Mouse (Mus musculus) heart, embryonic 16.5 days (tissue): ENCODE data around the gene Tnrc6c. TPM values are rescaled to one million over a fixed set of nuclear protein-coding genes. Genes with fewer than 3 reads are reported as not detected.

Experiments
- ATAC-seq: fragments of 200-750 bp; cut with Nextera tagmentation; replicated peaks from 2 replicates; pipeline ENCODE4 v1.8.0; 2017; ENCODE audit warnings: moderate number of reproducible peaks; ENCODE audit not compliant: insufficient read depth, low FRiP score; ENCODE audit errors: extremely low read depth
- H3K27ac ChIP-seq: fragments of 300-500 bp; sonication (generic); 2 replicates; pipeline ENCODE4 v1.5.1; 2014; ENCODE audit warnings: mild to moderate bottlenecking, low read length, control low read depth, moderate library complexity
- H3K27me3 ChIP-seq: fragments of 300-500 bp; sonication (generic); 2 replicates; pipeline ENCODE4 v1.6.1; 2014; ENCODE audit warnings: low read length, mixed read lengths; ENCODE audit not compliant: control insufficient read depth, insufficient read depth
- H3K36me3 ChIP-seq: fragments of 300-500 bp; sonication (generic); 2 replicates; pipeline ENCODE4 v1.6.1; 2014; ENCODE audit not compliant: control insufficient read depth, insufficient read depth
- H3K4me1 ChIP-seq: fragments of 300-500 bp; sonication (generic); 2 replicates; pipeline ENCODE4 v1.6.1; 2014; ENCODE audit warnings: low read length, mixed read lengths; ENCODE audit not compliant: control insufficient read depth, insufficient read depth
- H3K4me2 ChIP-seq: fragments of 300-500 bp; sonication (generic); 2 replicates; pipeline ENCODE4 v1.6.1; 2014; ENCODE audit warnings: low read depth, mild to moderate bottlenecking, control low read depth, low read length
- H3K4me3 ChIP-seq: fragments of 300-500 bp; sonication (generic); 2 replicates; pipeline ENCODE4 v1.5.1; 2014; ENCODE audit warnings: mild to moderate bottlenecking, control low read depth, low read length
- H3K9ac ChIP-seq: fragments of 300-500 bp; sonication (generic); 2 replicates; pipeline ENCODE4 v1.6.1; 2014; ENCODE audit warnings: low read length, control low read depth
- H3K9me3 ChIP-seq: fragments of 300-500 bp; sonication (generic); replicated peaks from 2 replicates; pipeline ENCODE4 v1.6.1; 2016; ENCODE audit warnings: low read length; ENCODE audit not compliant: control insufficient read depth
- WGBS: fragments of 180-500 bp; shearing (Covaris S2); extraction: QIAGEN DNeasy Blood & Tissue Kit; methylation state at CpG from one replicate; pipeline ENCODE4 v1.1.7; 2014; 5-methylcytosine and 5-hydroxymethylcytosine counted together
- polyA plus RNA-seq: library from polyadenylated mRNA; unstranded; fragments of >200 nt; fragmentation: Nextera tagmentation; extraction: Ambion mirVana; gene quantifications from 2 replicates; pipeline ENCODE4 v1.2.1, GENCODE M21; 2015

The Tnrc6c gene
- polyA plus RNA-seq, 1 experiment from 2014 or later: 6.5 TPM

- peak overlapping the region; percentile 64 for H3K27ac ChIP-seq
- H3K36me3 ChIP-seq: no peaks in the 10 kb centered on the region
- H3K4me2 ChIP-seq: no peak overlapping the region
- ATAC-seq: peak; percentile 45; the same call in 1 of the 2 replicates
- H3K9me3 ChIP-seq: no peaks in the 10 kb centered on the region
- no peak overlapping the region for H3K9ac ChIP-seq
- no peak overlapping the region for H3K4me3 ChIP-seq
- no peaks in the 10 kb centered on the region for H3K27me3 ChIP-seq
- no peaks in the 10 kb centered on the region for H3K4me1 ChIP-seq
- WGBS: 45% methylated on average over 4 of the region's 4 CpGs
Measured at GRCm38 (mm10) chr11:117646786-117647185, 7.3 kb upstream of the Tnrc6c start.

DNA sequence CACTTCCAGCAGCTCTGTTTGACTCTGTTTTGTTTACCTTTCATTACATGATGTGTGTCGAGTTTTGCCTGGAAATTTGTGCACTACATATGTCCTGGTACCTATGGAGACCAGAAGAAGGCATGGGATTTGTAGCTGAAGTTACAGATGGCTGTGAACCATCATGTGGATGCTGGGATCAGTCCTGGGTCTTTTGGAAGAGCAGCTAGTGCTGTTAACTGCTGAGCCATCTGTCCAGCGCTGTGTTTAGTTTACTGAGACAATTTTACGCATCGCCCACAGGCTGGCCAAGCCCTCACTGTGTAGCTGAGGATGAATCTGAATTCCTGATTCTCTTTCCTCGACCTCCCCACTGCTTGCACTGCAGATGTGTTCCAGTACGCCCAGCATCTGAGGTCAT is 6.1 kb upstream of the Tnrc6c start:
- Histone ChIP-seq H3K9me3 (no peaks in the 10 kb centered on the region), H3K4me3 (no peak overlapping the region), H3K4me2 (no peak overlapping the region), H3K9ac (no peak overlapping the region), H3K27me3 (no peaks in the 10 kb centered on the region; the same call in 1 of the 2 replicates), H3K36me3 (no peaks in the 10 kb centered on the region), H3K27ac (no peak overlapping the region), H3K4me1 (no peaks in the 10 kb centered on the region)
- no peak for ATAC-seq
- 79% methylated on average over 6 of the region's 6 CpGs for WGBS

DNA sequence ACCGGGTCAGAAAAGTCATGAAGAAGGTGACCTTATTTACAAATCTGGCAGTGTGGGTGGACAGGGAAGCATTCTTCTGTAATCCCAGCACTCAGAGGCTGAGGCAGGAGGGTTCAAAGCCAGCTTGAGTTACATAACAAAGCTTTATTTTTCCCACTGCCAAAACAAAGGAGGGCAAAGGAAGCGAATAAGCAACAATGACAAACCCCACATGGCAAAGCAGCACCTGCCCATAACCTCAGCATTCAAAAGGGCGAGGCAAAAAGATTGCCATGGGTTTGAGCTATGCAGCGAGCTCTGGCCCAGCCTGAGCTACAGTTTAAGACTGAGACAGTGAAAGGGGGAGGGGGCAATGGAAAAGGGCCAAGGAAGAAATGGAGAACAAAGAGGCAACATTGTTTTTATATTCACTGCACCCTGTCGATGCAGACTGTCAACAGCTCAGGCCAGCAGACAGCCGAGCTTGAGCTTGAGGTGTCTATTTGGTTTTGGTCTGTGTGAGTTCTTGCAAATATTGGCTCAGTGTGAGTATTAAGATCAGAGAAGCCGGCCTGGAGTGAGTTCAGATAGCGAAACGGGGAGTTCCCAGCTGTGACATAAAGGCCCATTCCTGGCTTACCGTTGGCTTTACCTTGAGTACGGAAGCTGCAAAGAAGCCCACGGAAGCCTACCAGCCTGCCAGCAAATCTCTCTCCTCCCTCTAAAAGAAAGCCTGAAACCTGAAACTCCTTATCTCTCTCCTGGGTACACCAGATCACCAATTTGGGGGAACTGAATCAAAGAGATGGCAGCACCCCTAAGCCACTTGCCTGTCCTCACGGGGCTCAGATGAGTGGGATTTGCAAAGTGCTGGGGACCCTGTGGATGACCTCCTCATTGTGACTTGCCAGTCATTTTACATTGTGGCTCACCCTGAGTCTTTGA is 3.1 kb upstream of the Tnrc6c start:
- WGBS: 53% methylated on average over 13 of the region's 13 CpGs
- peaks cover 3% of the 10 kb centered on the region for H3K4me1 ChIP-seq
- H3K4me2 ChIP-seq: no peak overlapping the region
- no peak overlapping the region for H3K9ac ChIP-seq
- no peak for ATAC-seq
- H3K27me3 ChIP-seq: no peaks in the 10 kb centered on the region; the same call in 1 of the 2 replicates
- no peak overlapping the region for H3K27ac ChIP-seq
- H3K36me3 ChIP-seq: no peaks in the 10 kb centered on the region
- no peak overlapping the region for H3K4me3 ChIP-seq
- H3K9me3 ChIP-seq: no peaks in the 10 kb centered on the region

DNA sequence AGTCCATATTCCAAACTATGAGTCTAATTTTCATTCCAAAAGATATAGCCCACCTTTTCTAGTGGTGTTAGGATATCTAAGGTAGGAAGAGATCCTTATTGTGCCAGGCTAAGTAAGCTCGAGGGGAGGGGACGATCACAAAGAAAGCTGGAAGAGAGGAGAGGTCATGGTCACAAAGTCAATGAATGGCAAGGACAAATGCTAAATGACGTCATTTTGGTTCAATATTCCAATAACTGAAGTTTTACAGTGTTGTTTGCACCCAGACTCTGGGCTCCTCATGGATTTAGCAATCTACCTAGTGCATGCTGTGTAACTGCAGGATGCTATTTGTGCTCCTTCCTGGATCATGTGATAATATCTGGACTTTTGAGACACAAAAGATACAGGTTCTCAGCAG is 1.2 kb upstream of the Tnrc6c start:
- no peak overlapping the region; the same call in 1 of the 2 replicates for H3K4me3 ChIP-seq
- no peak overlapping the region for H3K9ac ChIP-seq
- peaks cover 12% of the 10 kb centered on the region for H3K4me1 ChIP-seq

GRCm38 (mm10) chr11:117654380-117654924 is 363 bp downstream of the Tnrc6c start:
- Histone ChIP-seq H3K4me1 (peaks cover 25% of the 10 kb centered on the region), H3K36me3 (no peaks in the 10 kb centered on the region), H3K27ac (peak overlapping the region; percentile 96), H3K9me3 (no peaks in the 10 kb centered on the region), H3K27me3 (no peaks in the 10 kb centered on the region; the same call in 1 of the 2 replicates), H3K9ac (peak overlapping the region; percentile 98), H3K4me3 (peak overlapping the region; percentile 91), H3K4me2 (peak overlapping the region; percentile 93)
- WGBS: under 1% methylated on average over 62 of the region's 71 CpGs
- ATAC-seq: peak; percentile 97

More for the DNA sequence above, 1.2 kb upstream of the Tnrc6c start:
- no peaks in the 10 kb centered on the region; the same call in 1 of the 2 replicates for H3K27me3 ChIP-seq
- no peaks in the 10 kb centered on the region for H3K36me3 ChIP-seq
- H3K27ac ChIP-seq: no peak overlapping the region
- H3K4me2 ChIP-seq: peak overlapping the region; percentile 69
- ATAC-seq: no peak
- WGBS: 64% methylated on average over 3 of the region's 3 CpGs
- no peaks in the 10 kb centered on the region for H3K9me3 ChIP-seq

- H3K4me2 ChIP-seq: peak overlapping the region; percentile 93
- H3K27me3 ChIP-seq: no peaks in the 10 kb centered on the region; the same call in 1 of the 2 replicates
- peaks cover 25% of the 10 kb centered on the region for H3K4me1 ChIP-seq
- H3K27ac ChIP-seq: peak overlapping the region; percentile 96
- H3K9me3 ChIP-seq: no peaks in the 10 kb centered on the region
- WGBS: under 1% methylated on average over 48 of the region's 66 CpGs
- peak; percentile 40 for ATAC-seq
- peak overlapping the region; percentile 91 for H3K4me3 ChIP-seq
- H3K36me3 ChIP-seq: no peaks in the 10 kb centered on the region
- peak overlapping the region; percentile 98 for H3K9ac ChIP-seq
Measured at GRCm38 (mm10) chr11:117654934-117655291, 824 bp downstream of the Tnrc6c start.

GRCm38 (mm10) chr11:117655292-117656076 is 1.4 kb downstream of the Tnrc6c start:
- H3K4me2 ChIP-seq: peak overlapping the region; percentile 93
- peak overlapping the region; percentile 96 for H3K27ac ChIP-seq
- under 1% methylated on average over 79 of the region's 80 CpGs for WGBS
- H3K9me3 ChIP-seq: no peaks in the 10 kb centered on the region
- peak overlapping the region; percentile 91 for H3K4me3 ChIP-seq
- no peaks in the 10 kb centered on the region for H3K36me3 ChIP-seq
- H3K9ac ChIP-seq: peak overlapping the region; percentile 98
- 0 out of 2 replicates have a peak, but pooled peaks have one; percentile 1 for ATAC-seq
- H3K4me1 ChIP-seq: peaks cover 25% of the 10 kb centered on the region
- H3K27me3 ChIP-seq: no peaks in the 10 kb centered on the region; the same call in 1 of the 2 replicates

DNA sequence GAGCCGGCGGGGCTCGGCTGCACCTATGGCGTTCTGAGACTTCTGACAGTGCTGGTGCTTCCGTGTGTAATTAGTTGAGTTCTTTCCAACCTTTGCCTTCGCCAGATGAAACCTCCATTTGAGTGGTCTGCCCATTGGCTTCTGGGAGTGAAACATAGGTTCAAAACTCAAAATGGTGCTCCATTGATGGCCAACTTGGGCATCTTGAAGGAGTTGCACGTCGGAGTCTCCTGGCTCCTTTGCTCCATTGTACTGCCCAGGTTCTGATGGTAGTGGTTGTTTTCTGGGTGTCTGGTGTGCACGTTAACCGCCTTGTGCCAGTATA is 1.9 kb downstream of the Tnrc6c start:
- 10% methylated on average over 10 of the region's 10 CpGs for WGBS

More for the DNA sequence above, 1.9 kb downstream of the Tnrc6c start:
- no peak for ATAC-seq
- Histone ChIP-seq H3K9me3 (no peaks in the 10 kb centered on the region), H3K27me3 (no peaks in the 10 kb centered on the region; the same call in 1 of the 2 replicates), H3K9ac (peak overlapping the region; percentile 98), H3K4me2 (peak overlapping the region; percentile 93), H3K4me1 (peaks cover 25% of the 10 kb centered on the region), H3K4me3 (peak overlapping the region; percentile 91), H3K36me3 (no peaks in the 10 kb centered on the region), H3K27ac (no peak overlapping the region; the same call in 1 of the 2 replicates)
